Mouse (Mus musculus) cerebellum, postnatal 36 days (tissue): ENCODE results near the gene Cops9.

Experiments
- DNase-seq, 2 experiments: peaks; one replicate each; pipeline ENCODE4 v3.0.0; 2021 to 2022; ENCODE audit warnings: mixed read lengths in 2 of 2

Gene Cops9

DNA sequence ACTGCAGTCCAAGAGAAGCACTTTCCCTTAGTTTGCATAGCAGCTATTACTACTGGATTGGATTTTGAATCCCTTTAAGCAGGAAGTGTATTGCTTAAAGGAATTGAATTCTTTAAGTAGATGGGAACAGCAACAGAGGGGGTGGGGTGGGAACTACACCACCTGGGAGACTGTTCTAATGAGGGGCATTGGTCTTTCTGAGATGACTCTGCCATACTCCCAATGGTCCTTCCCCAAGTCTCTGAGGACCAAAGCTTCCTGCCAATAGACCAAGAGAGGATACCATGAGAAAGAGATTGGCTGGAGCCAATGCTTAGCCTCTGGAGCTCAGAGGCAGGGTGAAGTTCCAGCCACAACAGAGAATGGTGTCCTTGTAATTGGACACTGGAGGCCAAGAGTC is 47.7 kb downstream of the Cops9 start, which contains the start of gene Olfr1411:
TSS of gene Olfr1411 (plus strand) at position 301 of the 400 bp plus-strand sequence.
- DNase-seq, result no peak
